Mouse (Mus musculus): ENCODE results near the gene Eefsec. TPM values are rescaled to one million over a fixed set of nuclear protein-coding genes. Genes with fewer than 3 reads are reported as not detected.

The Eefsec gene
- polyA plus RNA-seq, 1 experiment from 2014 or later: 15.3 TPM

DNA sequence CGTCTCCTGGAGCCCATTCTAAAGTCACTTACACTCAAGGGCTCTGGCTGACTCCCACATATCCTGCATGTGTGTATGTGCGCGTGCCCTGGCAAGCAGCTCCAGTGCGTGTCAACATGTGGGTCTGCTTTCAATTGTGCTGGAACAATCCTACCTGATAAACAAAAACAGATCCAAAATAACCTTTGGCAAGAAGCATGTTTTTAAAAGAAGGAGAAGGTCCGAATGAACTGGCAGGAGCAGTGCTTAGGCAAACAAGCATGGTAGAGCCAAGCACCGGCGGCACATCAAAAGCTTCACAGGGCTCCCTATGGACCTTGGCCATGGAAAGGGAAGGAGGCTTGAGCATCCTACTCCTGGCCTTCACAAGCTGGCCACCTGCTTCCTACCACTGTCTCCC is 105.6 kb downstream of the Eefsec start:
- H3K4me3 ChIP-seq (ENCODE audit: low read depth, low read length): no peak overlapping the region
- H3K27me3 ChIP-seq (ENCODE audit: control insufficient read depth, insufficient read depth, low read depth, low read length): no peaks in the 10 kb centered on the region
- H3K36me3 ChIP-seq (ENCODE audit: control insufficient read depth, insufficient read depth): no peaks in the 10 kb centered on the region
- no peak for ATAC-seq (ENCODE audit: low read depth)
- 79% methylated on average over 7 of the region's 7 CpGs for WGBS (ENCODE audit: insufficient replicate concordance)
- H3K27ac ChIP-seq (ENCODE audit: low read length): no peak overlapping the region
- H3K9me3 ChIP-seq (replicated peaks; ENCODE audit: control insufficient read depth, low read length): no peaks in the 10 kb centered on the region
- no peaks in the 10 kb centered on the region for H3K4me1 ChIP-seq (ENCODE audit: control insufficient read depth, low read depth, low read length)
- no peak overlapping the region for H3K4me2 ChIP-seq (ENCODE audit: low read depth, low read length)
- H3K9ac ChIP-seq (ENCODE audit: low read depth, low read length): no peak overlapping the region

DNA sequence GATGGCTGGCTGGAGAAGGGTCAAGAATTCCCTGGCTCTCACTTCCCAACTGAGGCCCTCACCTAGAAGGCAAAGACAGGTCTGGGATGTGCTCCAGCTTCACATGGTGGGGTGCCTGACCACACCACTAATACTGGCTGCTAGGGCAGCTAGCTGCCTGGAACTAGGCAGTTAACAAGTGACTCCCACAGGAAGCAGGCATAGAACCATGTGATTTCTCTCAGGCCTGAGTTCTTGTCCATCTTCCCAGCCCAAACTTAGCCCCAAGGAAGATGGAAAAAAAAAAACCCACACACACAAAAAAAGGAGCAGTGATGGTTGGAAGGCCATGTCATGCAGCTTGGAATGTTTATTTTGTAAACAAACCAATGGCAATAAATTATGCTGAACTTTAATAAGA is 117.0 kb downstream of the Eefsec start:
- H3K4me1 ChIP-seq (ENCODE audit: control insufficient read depth, low read depth, low read length): no peaks in the 10 kb centered on the region
- no peaks in the 10 kb centered on the region for H3K27me3 ChIP-seq (ENCODE audit: control insufficient read depth, insufficient read depth, low read depth, low read length)
- ATAC-seq (ENCODE audit: low read depth): no peak
- H3K9me3 ChIP-seq (replicated peaks; ENCODE audit: control insufficient read depth, low read length): no peaks in the 10 kb centered on the region
- H3K27ac ChIP-seq (ENCODE audit: low read length): no peak overlapping the region
- H3K4me3 ChIP-seq (ENCODE audit: low read depth, low read length): no peak overlapping the region
- no peak overlapping the region for H3K9ac ChIP-seq (ENCODE audit: low read depth, low read length)
- no peak overlapping the region for H3K4me2 ChIP-seq (ENCODE audit: low read depth, low read length)
- no peaks in the 10 kb centered on the region for H3K36me3 ChIP-seq (ENCODE audit: control insufficient read depth, insufficient read depth)

DNA sequence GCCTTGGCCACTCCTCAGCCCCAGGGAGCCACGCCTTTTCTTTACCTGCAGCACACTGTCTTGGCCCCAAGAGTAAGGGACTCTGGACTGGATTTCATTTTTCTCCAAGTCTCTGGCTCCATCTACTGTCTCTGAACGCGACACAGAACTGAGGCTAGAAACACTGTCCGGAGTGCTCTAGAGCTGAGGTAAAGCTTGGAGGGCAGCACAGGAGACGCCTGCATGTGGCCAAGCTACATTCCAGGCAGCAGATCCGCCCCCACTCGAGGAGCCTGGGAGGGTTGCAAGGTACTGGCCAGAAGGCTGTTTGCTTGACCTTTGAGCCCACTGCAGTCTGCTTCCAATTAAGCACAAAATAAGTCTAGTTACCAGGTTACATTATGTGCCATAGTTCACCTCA is 124.5 kb downstream of the Eefsec start:
- Histone ChIP-seq H3K9me3 (replicated peaks; ENCODE audit: control insufficient read depth, low read length) (no peaks in the 10 kb centered on the region), H3K9ac (ENCODE audit: low read depth, low read length) (no peak overlapping the region), H3K27me3 (ENCODE audit: control insufficient read depth, insufficient read depth, low read depth, low read length) (no peaks in the 10 kb centered on the region), H3K4me2 (ENCODE audit: low read depth, low read length) (no peak overlapping the region), H3K4me1 (ENCODE audit: control insufficient read depth, low read depth, low read length) (no peaks in the 10 kb centered on the region; the same call in 1 of the 2 replicates), H3K27ac (ENCODE audit: low read length) (no peak overlapping the region), H3K36me3 (ENCODE audit: control insufficient read depth, insufficient read depth) (no peaks in the 10 kb centered on the region), H3K4me3 (ENCODE audit: low read depth, low read length) (no peak overlapping the region)
- ATAC-seq (ENCODE audit: low read depth): no peak
- WGBS (ENCODE audit: insufficient replicate concordance): 56% methylated on average over 7 of the region's 7 CpGs

DNA sequence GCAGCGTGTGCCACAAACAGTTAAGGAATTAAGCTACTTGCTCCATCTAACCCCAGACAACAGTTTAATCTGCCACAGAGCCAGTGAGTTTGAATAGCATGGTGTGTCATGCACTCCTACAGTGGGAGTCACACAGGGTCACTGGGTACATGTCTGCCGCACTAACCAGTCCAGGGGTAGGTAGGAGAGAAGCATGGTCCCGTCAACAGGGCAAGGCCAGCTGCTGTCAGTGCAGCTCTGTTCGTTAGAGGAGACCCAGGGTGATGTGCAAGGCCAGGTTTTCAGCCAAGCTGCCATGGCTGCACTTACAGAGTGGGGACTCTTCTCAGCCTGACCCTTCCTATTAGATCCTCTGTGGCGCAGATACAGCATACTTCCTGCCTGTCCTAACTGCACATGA is 125.1 kb downstream of the Eefsec start:
- H3K9me3 ChIP-seq (replicated peaks; ENCODE audit: control insufficient read depth, low read length): no peaks in the 10 kb centered on the region
- H3K9ac ChIP-seq (ENCODE audit: low read depth, low read length): no peak overlapping the region
- H3K4me1 ChIP-seq (ENCODE audit: control insufficient read depth, low read depth, low read length): no peaks in the 10 kb centered on the region; the same call in 1 of the 2 replicates
- no peak overlapping the region for H3K27ac ChIP-seq (ENCODE audit: low read length)
- H3K4me2 ChIP-seq (ENCODE audit: low read depth, low read length): no peak overlapping the region
- ATAC-seq (ENCODE audit: low read depth): no peak
- no peaks in the 10 kb centered on the region for H3K36me3 ChIP-seq (ENCODE audit: control insufficient read depth, insufficient read depth)
- H3K27me3 ChIP-seq (ENCODE audit: control insufficient read depth, insufficient read depth, low read depth, low read length): no peaks in the 10 kb centered on the region
- H3K4me3 ChIP-seq (ENCODE audit: low read depth, low read length): no peak overlapping the region
- WGBS (ENCODE audit: insufficient replicate concordance): 76% methylated on average over 5 of the region's 5 CpGs

DNA sequence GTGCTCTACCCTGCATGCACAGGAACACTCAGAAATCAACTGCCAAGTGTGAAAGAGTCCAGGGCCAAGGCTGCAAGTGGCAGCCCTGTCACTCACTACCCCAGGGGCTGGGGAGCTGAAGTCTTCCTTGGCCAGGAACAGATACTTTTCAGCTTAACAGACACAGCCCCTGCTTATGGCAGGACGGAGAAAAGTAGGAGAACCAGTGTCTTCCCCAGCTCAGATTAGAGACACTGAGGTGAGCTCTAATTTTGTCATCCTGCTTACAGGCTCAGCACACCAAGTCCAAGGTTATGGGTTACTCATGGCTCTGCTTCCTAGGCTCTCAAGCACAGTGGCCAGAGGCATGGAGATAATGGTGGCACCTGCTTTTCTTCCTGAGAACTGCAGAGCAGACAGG is 126.6 kb downstream of the Eefsec start:
- Histone ChIP-seq H3K27me3 (ENCODE audit: control insufficient read depth, insufficient read depth, low read depth, low read length) (no peaks in the 10 kb centered on the region), H3K9ac (ENCODE audit: low read depth, low read length) (no peak overlapping the region), H3K4me1 (ENCODE audit: control insufficient read depth, low read depth, low read length) (no peaks in the 10 kb centered on the region; the same call in 1 of the 2 replicates), H3K4me2 (ENCODE audit: low read depth, low read length) (no peak overlapping the region), H3K36me3 (ENCODE audit: control insufficient read depth, insufficient read depth) (no peaks in the 10 kb centered on the region), H3K27ac (ENCODE audit: low read length) (no peak overlapping the region), H3K9me3 (replicated peaks; ENCODE audit: control insufficient read depth, low read length) (no peaks in the 10 kb centered on the region), H3K4me3 (ENCODE audit: low read depth, low read length) (no peak overlapping the region)
- 57% methylated on average over 1 of the region's 1 CpGs for WGBS (ENCODE audit: insufficient replicate concordance)
- no peak for ATAC-seq (ENCODE audit: low read depth)

DNA sequence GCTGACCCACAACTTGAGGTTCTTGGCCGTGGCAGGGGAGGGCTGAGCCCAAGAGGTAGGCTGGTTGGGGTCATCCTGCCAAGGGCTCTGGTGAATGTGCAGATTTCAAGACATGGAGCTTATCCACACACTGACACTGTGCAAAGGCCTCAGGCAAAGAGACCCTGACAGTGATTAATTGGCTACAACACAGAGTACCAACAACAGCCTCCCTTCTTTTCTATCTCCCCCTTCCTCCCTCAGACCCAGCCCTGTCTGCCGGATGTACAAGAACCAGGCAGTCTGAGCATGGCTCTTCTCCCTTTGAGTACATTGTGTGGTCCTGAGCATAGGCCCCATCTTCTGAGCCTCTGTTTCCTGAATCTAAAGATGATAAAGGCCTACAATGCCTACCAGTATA is 131.0 kb downstream of the Eefsec start:
- Histone ChIP-seq H3K27me3 (ENCODE audit: control insufficient read depth, insufficient read depth, low read depth, low read length) (no peaks in the 10 kb centered on the region), H3K4me1 (ENCODE audit: control insufficient read depth, low read depth, low read length) (no peaks in the 10 kb centered on the region), H3K4me2 (ENCODE audit: low read depth, low read length) (no peak overlapping the region), H3K9me3 (replicated peaks; ENCODE audit: control insufficient read depth, low read length) (no peaks in the 10 kb centered on the region), H3K27ac (ENCODE audit: low read length) (no peak overlapping the region), H3K36me3 (ENCODE audit: control insufficient read depth, insufficient read depth) (no peaks in the 10 kb centered on the region), H3K4me3 (ENCODE audit: low read depth, low read length) (no peak overlapping the region), H3K9ac (ENCODE audit: low read depth, low read length) (no peak overlapping the region)
- ATAC-seq (ENCODE audit: low read depth): no peak
- 62% methylated on average over 2 of the region's 2 CpGs for WGBS (ENCODE audit: insufficient replicate concordance)

DNA sequence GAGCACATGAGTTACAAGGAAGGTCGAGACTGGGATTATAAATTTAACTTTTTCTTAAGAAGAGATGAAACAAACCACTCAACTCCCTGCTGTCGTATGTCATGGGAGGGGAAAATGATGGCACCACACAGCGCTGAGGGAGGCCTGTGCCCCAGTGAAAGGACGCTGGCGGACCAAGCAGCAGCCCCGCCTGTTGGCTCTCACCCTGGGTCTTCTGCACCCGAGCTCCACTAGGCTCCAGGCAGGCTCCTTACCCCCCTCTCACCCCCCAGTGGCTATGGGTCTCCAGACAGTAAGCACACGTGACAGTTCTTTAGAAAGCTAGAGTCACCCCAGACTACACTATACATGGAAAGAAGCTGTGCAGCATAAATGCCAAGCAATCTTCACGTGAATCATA is 132.4 kb downstream of the Eefsec start:
- 75% methylated on average over 9 of the region's 9 CpGs for WGBS (ENCODE audit: insufficient replicate concordance)
- Histone ChIP-seq H3K9ac (ENCODE audit: low read depth, low read length) (no peak overlapping the region), H3K9me3 (replicated peaks; ENCODE audit: control insufficient read depth, low read length) (no peaks in the 10 kb centered on the region), H3K27ac (ENCODE audit: low read length) (no peak overlapping the region), H3K4me2 (ENCODE audit: low read depth, low read length) (no peak overlapping the region), H3K27me3 (ENCODE audit: control insufficient read depth, insufficient read depth, low read depth, low read length) (no peaks in the 10 kb centered on the region), H3K4me1 (ENCODE audit: control insufficient read depth, low read depth, low read length) (no peaks in the 10 kb centered on the region), H3K36me3 (ENCODE audit: control insufficient read depth, insufficient read depth) (no peaks in the 10 kb centered on the region), H3K4me3 (ENCODE audit: low read depth, low read length) (no peak overlapping the region)
- ATAC-seq (ENCODE audit: low read depth): no peak

DNA sequence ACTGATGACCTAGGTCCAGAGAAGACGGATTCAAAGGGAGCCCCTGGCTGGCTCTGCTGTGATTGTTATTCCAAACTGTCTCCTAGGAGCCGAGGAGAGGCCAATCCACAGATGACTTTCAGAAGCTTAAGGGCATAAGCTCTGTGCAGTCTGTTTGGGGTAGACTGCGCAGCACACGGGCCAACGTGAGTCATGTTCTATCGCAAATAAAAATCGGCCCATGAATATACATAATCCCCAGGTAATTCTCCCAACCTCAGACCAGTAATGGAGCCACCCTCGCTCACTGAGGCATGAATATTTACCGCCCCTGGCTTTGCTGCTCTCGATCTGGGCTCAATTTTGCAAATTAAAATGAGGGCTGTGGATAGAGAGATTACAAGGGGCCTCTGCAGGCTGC is 134.7 kb downstream of the Eefsec start:
- ATAC-seq (ENCODE audit: low read depth): no peak
- 80% methylated on average over 10 of the region's 10 CpGs for WGBS (ENCODE audit: insufficient replicate concordance)

DNA sequence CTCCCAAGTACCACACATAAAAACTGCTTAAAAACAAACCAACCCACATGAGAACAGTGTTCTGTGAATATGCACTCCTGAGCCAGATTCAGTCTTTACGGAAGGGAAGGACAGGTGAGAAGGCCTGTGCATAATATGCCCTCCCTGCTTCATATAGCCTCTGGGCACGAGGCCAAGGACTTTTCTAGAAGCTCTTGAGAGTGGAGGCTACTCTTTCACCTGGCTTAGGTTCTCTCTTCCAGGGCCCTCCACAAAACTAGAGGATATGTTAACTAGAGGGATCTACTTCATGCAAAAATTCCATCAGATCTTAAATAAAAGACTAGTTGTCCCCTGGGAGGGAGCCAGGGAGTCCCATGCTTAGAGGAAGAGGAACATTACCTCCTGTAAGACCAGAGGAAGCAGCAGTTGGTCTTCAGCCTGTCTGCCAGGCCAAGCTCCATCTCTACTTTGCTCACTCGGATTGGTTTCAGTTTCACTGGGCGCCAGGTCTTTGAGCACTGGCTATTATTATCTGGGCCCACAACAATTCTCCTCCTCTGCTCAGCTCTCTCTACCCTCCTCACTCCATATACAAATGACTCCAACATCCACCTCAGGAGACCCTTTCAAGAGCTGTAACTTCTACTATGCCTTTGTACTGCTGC is 140.1 kb downstream of the Eefsec start:
- H3K4me3 ChIP-seq (ENCODE audit: low read depth, low read length): no peak overlapping the region
- H3K4me2 ChIP-seq (ENCODE audit: low read depth, low read length): no peak overlapping the region
- no peaks in the 10 kb centered on the region for H3K9me3 ChIP-seq (replicated peaks; ENCODE audit: control insufficient read depth, low read length)
- H3K4me1 ChIP-seq (ENCODE audit: control insufficient read depth, low read depth, low read length): no peaks in the 10 kb centered on the region
- no peaks in the 10 kb centered on the region for H3K27me3 ChIP-seq (ENCODE audit: control insufficient read depth, insufficient read depth, low read depth, low read length)
- no peak overlapping the region for H3K9ac ChIP-seq (ENCODE audit: low read depth, low read length)
- no peak for ATAC-seq (ENCODE audit: low read depth)
- no peaks in the 10 kb centered on the region for H3K36me3 ChIP-seq (ENCODE audit: control insufficient read depth, insufficient read depth)
- no peak overlapping the region for H3K27ac ChIP-seq (ENCODE audit: low read length)
- WGBS (ENCODE audit: insufficient replicate concordance): 64% methylated on average over 4 of the region's 4 CpGs

More for the DNA sequence above, 134.7 kb downstream of the Eefsec start:
- Histone ChIP-seq H3K4me3 (ENCODE audit: low read depth, low read length) (no peak overlapping the region), H3K4me2 (ENCODE audit: low read depth, low read length) (no peak overlapping the region), H3K4me1 (ENCODE audit: control insufficient read depth, low read depth, low read length) (no peaks in the 10 kb centered on the region), H3K36me3 (ENCODE audit: control insufficient read depth, insufficient read depth) (no peaks in the 10 kb centered on the region), H3K9me3 (replicated peaks; ENCODE audit: control insufficient read depth, low read length) (no peaks in the 10 kb centered on the region), H3K27me3 (ENCODE audit: control insufficient read depth, insufficient read depth, low read depth, low read length) (no peaks in the 10 kb centered on the region), H3K9ac (ENCODE audit: low read depth, low read length) (no peak overlapping the region), H3K27ac (ENCODE audit: low read length) (no peak overlapping the region)

Data from liver, embryonic 16.5 days (tissue).